Mouse (Mus musculus) heart, postnatal 4 days (tissue): Measurements from ENCODE around the gene Abl2. TPM values are rescaled to one million over a fixed set of nuclear protein-coding genes. Genes with fewer than 3 reads are reported as not detected.

Source experiments
- DNase-seq: peaks from one replicate; pipeline ENCODE4 v3.0.0; 2021
- total RNA-seq, 2 experiments: library from RNA; stranded (reverse); gene quantifications; 2 replicates each; pipeline ENCODE4 v1.2.3; 2021

Gene Abl2
- total RNA-seq, 2 experiments from 2014 or later: 24.0 to 26.1 TPM

- DNase-seq: no peak
Measured at GRCm38 (mm10) chr1:156585512-156585911, 26.9 kb downstream of the Abl2 start.

- DNase-seq: peak; percentile 36
Measured at GRCm38 (mm10) chr1:156589811-156590305, 31.3 kb downstream of the Abl2 start.

GRCm38 (mm10) chr1:156590357-156590756 is 31.8 kb downstream of the Abl2 start:
- no peak for DNase-seq

- no peak for DNase-seq
Measured at GRCm38 (mm10) chr1:156593267-156593666, 34.7 kb downstream of the Abl2 start.

GRCm38 (mm10) chr1:156597089-156597488 is 38.5 kb downstream of the Abl2 start:
- DNase-seq: no peak

- DNase-seq: no peak
Measured at GRCm38 (mm10) chr1:156602545-156602944, 44.0 kb downstream of the Abl2 start.

- no peak for DNase-seq
Measured at GRCm38 (mm10) chr1:156605094-156605866, 46.7 kb downstream of the Abl2 start.

GRCm38 (mm10) chr1:156605940-156606339 is 47.4 kb downstream of the Abl2 start:
- DNase-seq: no peak

GRCm38 (mm10) chr1:156608496-156608895 is 49.9 kb downstream of the Abl2 start:
- DNase-seq: no peak

- DNase-seq: no peak
Measured at GRCm38 (mm10) chr1:156610257-156610656, 51.7 kb downstream of the Abl2 start.

GRCm38 (mm10) chr1:156613855-156614530 is 55.4 kb downstream of the Abl2 start:
- DNase-seq: peak; percentile 15

GRCm38 (mm10) chr1:156614710-156615109 is 56.1 kb downstream of the Abl2 start:
- no peak for DNase-seq

GRCm38 (mm10) chr1:156615381-156616133 is 57.0 kb downstream of the Abl2 start:
- DNase-seq: peak; percentile 81

GRCm38 (mm10) chr1:156616989-156617598 is 58.5 kb downstream of the Abl2 start:
- peak; percentile 15 for DNase-seq

GRCm38 (mm10) chr1:156617811-156618210 is 59.2 kb downstream of the Abl2 start:
- no peak for DNase-seq

- no peak for DNase-seq
Measured at GRCm38 (mm10) chr1:156620292-156620909, 61.8 kb downstream of the Abl2 start.

- DNase-seq: no peak
Measured at GRCm38 (mm10) chr1:156620951-156621350, 62.4 kb downstream of the Abl2 start.

- DNase-seq: no peak
Measured at GRCm38 (mm10) chr1:156624231-156624630, 65.6 kb downstream of the Abl2 start.

- no peak for DNase-seq
Measured at GRCm38 (mm10) chr1:156626729-156627128, 68.1 kb downstream of the Abl2 start.

GRCm38 (mm10) chr1:156629984-156630383 is 71.4 kb downstream of the Abl2 start:
- no peak for DNase-seq

GRCm38 (mm10) chr1:156630965-156631364 is 72.4 kb downstream of the Abl2 start:
- DNase-seq: peak; percentile 39

- peak; percentile 39 for DNase-seq
Measured at GRCm38 (mm10) chr1:156633095-156633494, 74.5 kb downstream of the Abl2 start.
